Mouse (Mus musculus) G1E (cell line): ENCODE results near the gene BC005537. TPM values are rescaled to one million over a fixed set of nuclear protein-coding genes. Genes with fewer than 3 reads are reported as not detected.

Experiments
- ATAC-seq: 2 replicates; pipeline ENCODE4 v1.8.0; 2016; ENCODE audit warnings: mild to moderate bottlenecking; ENCODE audit not compliant: insufficient number of reproducible peaks, poor library complexity, low FRiP score, severe bottlenecking; ENCODE audit errors: extremely low read depth
- DNase-seq: peaks from one replicate; pipeline ENCODE4 v3.0.0; 2012; ENCODE audit warnings: low spot score
- H3K27me3 ChIP-seq: 2 replicates; pipeline ENCODE4 v1.6.1; 2012; ENCODE audit warnings: mild to moderate bottlenecking, low read length, inconsistent platforms; ENCODE audit not compliant: insufficient read depth
- H3K36me3 ChIP-seq: replicated peaks from 2 replicates; pipeline ENCODE3; 2012; ENCODE audit warnings: mild to moderate bottlenecking, inconsistent platforms
- H3K4me1 ChIP-seq: 2 replicates; pipeline ENCODE4 v1.6.1; 2012; ENCODE audit warnings: low read depth, low read length, inconsistent platforms, mixed read lengths; ENCODE audit not compliant: insufficient read depth
- H3K4me3 ChIP-seq: 2 replicates; pipeline ENCODE4 v1.5.1; 2012; ENCODE audit warnings: low read depth, mild to moderate bottlenecking, inconsistent platforms, low read length, moderate library complexity, mixed read lengths
- H3K9me3 ChIP-seq: replicated peaks from 2 replicates; pipeline ENCODE4 v1.6.1; 2012; ENCODE audit warnings: inconsistent platforms
- CTCF ChIP-seq: IDR thresholded peaks from 2 replicates; pipeline ENCODE4 v1.5.1; 2012; ENCODE audit warnings: low read depth, low read length, inconsistent platforms, mixed read lengths
- GATA1 ChIP-seq: IDR thresholded peaks from 2 replicates; pipeline ENCODE4 v1.6.1; 2012; ENCODE audit warnings: borderline replicate concordance, low read length, inconsistent platforms, mixed read lengths
- GATA2 ChIP-seq: IDR thresholded peaks from 2 replicates; pipeline ENCODE4 v1.6.1; 2012; ENCODE audit warnings: low read depth, low read length, inconsistent platforms, borderline replicate concordance
- POLR2AphosphoS5 ChIP-seq: IDR thresholded peaks from 2 replicates; pipeline ENCODE4 v1.6.1; 2012; ENCODE audit warnings: low read depth, low read length, inconsistent platforms; ENCODE audit not compliant: insufficient replicate concordance
- TAL1 ChIP-seq: conservative IDR thresholded peaks from 2 replicates; pipeline ENCODE4 v1.6.1; 2012; ENCODE audit warnings: low read depth, low read length, inconsistent platforms, mixed read lengths
- polyA plus RNA-seq: library from polyadenylated mRNA; stranded (reverse); fragments of >175 nt; gene quantifications from 2 replicates; pipeline ENCODE4 v1.2.3, GENCODE M21; 2012
- total RNA-seq, 2 experiments: library from RNA; stranded (forward) in 1 of 2; stranded (reverse) in 1 of 2; fragments of 200-1000 nt in 1 of 2; fragments of >200 nt in 1 of 2; fragmentation: Nextera tagmentation in 1 of 2; gene quantifications; 2 replicates each; pipeline ENCODE4 v1.2.3; 2014 to 2017

BC005537 gene
- total and polyA plus RNA-seq, 3 experiments = 51.4 to 121 (median 61.7) TPM

DNA sequence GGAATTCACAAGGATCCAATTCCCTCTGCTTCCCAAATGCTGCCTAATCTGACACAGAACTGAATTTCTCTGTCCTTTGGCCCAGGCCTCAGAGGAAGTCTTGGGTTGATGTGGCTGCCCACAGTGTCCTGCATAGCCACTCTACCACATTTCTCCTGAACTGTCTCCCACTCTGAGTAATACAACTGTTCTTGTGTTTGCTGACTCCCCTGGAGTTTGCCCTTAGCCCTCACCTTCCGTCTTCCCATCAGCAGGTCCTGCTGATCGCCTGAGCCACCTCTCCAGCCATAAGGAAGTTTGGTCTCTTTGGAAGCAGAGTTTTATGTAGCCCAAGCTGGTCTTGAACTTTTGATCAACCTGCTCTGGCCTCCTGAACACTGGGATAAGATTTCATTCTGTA is 50.5 kb downstream of the BC005537 start:
- Histone ChIP-seq H3K4me1 (no peaks in the 10 kb centered on the region), H3K4me3 (no peak overlapping the region), H3K9me3 (no peaks in the 10 kb centered on the region), H3K27me3 (peaks cover 34% of the 10 kb centered on the region), H3K36me3 (no peaks in the 10 kb centered on the region)
- DNase-seq = no peak
- no peak for ATAC-seq
- TF ChIP-seq GATA1 (no peak), GATA2 (no peak), CTCF (no peak), POLR2AphosphoS5 (no peak), TAL1 (no peak)

- H3K36me3 ChIP-seq = no peaks in the 10 kb centered on the region
- no peaks in the 10 kb centered on the region for H3K9me3 ChIP-seq
- no peak for TF ChIP-seq GATA1
- no peak for TF ChIP-seq CTCF
- TF ChIP-seq POLR2AphosphoS5 = no peak
- TF ChIP-seq TAL1 = no peak
- no peak for TF ChIP-seq GATA2
- no peaks in the 10 kb centered on the region for H3K4me1 ChIP-seq
- DNase-seq (no peak), ATAC-seq (no peak)
- no peak overlapping the region for H3K4me3 ChIP-seq
- peaks cover 39% of the 10 kb centered on the region for H3K27me3 ChIP-seq
These were observed 51.1 kb downstream of the BC005537 start for GRCm38 (mm10) chr13:24852570-24852969.

DNA sequence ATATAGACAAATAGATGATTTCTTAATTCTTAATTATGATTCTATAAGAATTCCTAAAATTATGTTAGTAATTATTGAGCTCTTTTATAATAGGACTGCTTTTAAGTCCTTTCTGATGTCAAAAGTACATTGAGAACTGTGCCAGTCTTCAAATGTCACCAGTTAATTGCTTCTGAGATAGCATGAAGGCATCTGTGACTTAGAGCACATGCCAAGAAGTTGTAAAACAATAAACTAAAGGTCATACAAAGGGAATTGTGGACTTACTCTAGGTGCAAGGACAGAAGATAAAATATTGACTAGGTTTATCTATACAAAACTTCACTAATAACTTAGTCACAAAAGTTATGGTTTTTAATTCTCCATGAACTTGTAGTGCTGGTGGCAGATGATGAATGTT is 57.7 kb downstream of the BC005537 start:
- Histone ChIP-seq H3K36me3 (no peaks in the 10 kb centered on the region), H3K9me3 (no peaks in the 10 kb centered on the region), H3K4me1 (peaks cover 3% of the 10 kb centered on the region), H3K27me3 (peaks cover 44% of the 10 kb centered on the region), H3K4me3 (no peak overlapping the region)
- TF ChIP-seq TAL1 = no peak
- no peak for TF ChIP-seq POLR2AphosphoS5
- TF ChIP-seq GATA2 = no peak
- no peak for TF ChIP-seq GATA1
- TF ChIP-seq CTCF = no peak
- ATAC-seq (no peak), DNase-seq (no peak)

DNA sequence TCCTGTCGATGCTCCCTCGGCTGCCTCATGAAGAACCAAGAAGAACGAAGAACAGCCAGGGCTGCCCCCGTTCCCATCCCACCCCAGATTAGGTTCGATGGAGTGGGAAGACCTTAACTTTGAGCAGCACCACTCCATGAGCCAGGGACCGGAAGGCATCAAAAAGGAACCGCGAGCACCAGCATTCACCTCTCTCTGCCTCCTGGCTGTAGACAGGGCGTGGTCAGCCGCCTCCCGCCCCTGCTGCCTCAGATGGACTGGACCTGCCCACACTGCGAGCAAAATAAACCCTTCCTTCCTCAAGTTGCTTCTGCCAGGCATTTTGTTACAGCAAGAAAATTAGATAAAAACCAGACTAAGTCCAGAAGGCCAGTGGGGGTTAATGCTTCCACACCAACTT is 59.6 kb downstream of the BC005537 start:
- Histone ChIP-seq H3K4me1 (peaks cover 3% of the 10 kb centered on the region), H3K36me3 (no peaks in the 10 kb centered on the region), H3K27me3 (peaks cover 47% of the 10 kb centered on the region), H3K4me3 (no peak overlapping the region), H3K9me3 (no peaks in the 10 kb centered on the region)
- no peak for ATAC-seq
- TF ChIP-seq GATA2 (no peak), TAL1 (no peak), GATA1 (no peak), POLR2AphosphoS5 (no peak), CTCF (no peak)
- DNase-seq = no peak

- Histone ChIP-seq H3K9me3 (no peaks in the 10 kb centered on the region), H3K27me3 (peaks cover 41% of the 10 kb centered on the region), H3K36me3 (no peaks in the 10 kb centered on the region), H3K4me1 (peaks cover 10% of the 10 kb centered on the region), H3K4me3 (no peak overlapping the region)
- ATAC-seq = no peak
- DNase-seq = no peak
- TF ChIP-seq GATA2 (no peak), POLR2AphosphoS5 (no peak), GATA1 (no peak), TAL1 (no peak)
These were observed 60.6 kb downstream of the BC005537 start for GRCm38 (mm10) chr13:24862021-24862420.

GRCm38 (mm10) chr13:24862520-24862919 is 61.1 kb downstream of the BC005537 start:
- ATAC-seq (no peak), DNase-seq (peak; percentile 14)
- H3K4me1 ChIP-seq = peaks cover 11% of the 10 kb centered on the region
- H3K27me3 ChIP-seq = peaks cover 37% of the 10 kb centered on the region
- no peaks in the 10 kb centered on the region for H3K36me3 ChIP-seq
- TF ChIP-seq CTCF = no peak
- no peaks in the 10 kb centered on the region for H3K9me3 ChIP-seq
- H3K4me3 ChIP-seq = no peak overlapping the region

Other genes with a start within 250 kb of the BC005537 start
- gene Ripor2, start 219.5 kb upstream of the BC005537 start, total RNA-seq (2014; fragmentation: Nextera tagmentation) = not detected in 2 replicates
- gene Ripor2, start 219.5 kb upstream of the BC005537 start, total RNA-seq (2017) = 0.27 and 0.35 TPM in 2 replicates
- 0.09 TPM in 1 of 2 replicates, not detected in the other for gene Ripor2, start 219.5 kb upstream of the BC005537 start, polyA plus RNA-seq
- not detected in 2 replicates for gene Armh2, start 60.4 kb upstream of the BC005537 start, total RNA-seq (2014; fragmentation: Nextera tagmentation)
- gene Armh2, start 60.4 kb upstream of the BC005537 start, total RNA-seq (2017) = 0.22 and 0.23 TPM in 2 replicates
- not detected in 2 replicates for gene Armh2, start 60.4 kb upstream of the BC005537 start, polyA plus RNA-seq
- 51.1 and 57.2 TPM in 2 replicates for gene Gmnn, start 39.7 kb upstream of the BC005537 start, total RNA-seq (2014; fragmentation: Nextera tagmentation)
- gene Gmnn, start 39.7 kb upstream of the BC005537 start, total RNA-seq (2017) = 277 and 295 TPM in 2 replicates
- 9.7 and 18.8 TPM in 2 replicates for gene Gmnn, start 39.7 kb upstream of the BC005537 start, polyA plus RNA-seq
- gene Acot13, start 29.9 kb downstream of the BC005537 start, total RNA-seq (2014; fragmentation: Nextera tagmentation) = 134 TPM in 2 replicates
- gene Acot13, start 29.9 kb downstream of the BC005537 start, total RNA-seq (2017) = 105 and 110 TPM in 2 replicates
- gene Acot13, start 29.9 kb downstream of the BC005537 start, polyA plus RNA-seq = 59.2 and 59.6 TPM in 2 replicates
- 84.6 and 95.5 TPM in 2 replicates for gene Tdp2, start 30.0 kb downstream of the BC005537 start, total RNA-seq (2014; fragmentation: Nextera tagmentation)
- gene Tdp2, start 30.0 kb downstream of the BC005537 start, total RNA-seq (2017) = 88.5 and 89.3 TPM in 2 replicates
- gene Tdp2, start 30.0 kb downstream of the BC005537 start, polyA plus RNA-seq = 49.6 and 77.6 TPM in 2 replicates
- gene D130043K22Rik, start 43.5 kb downstream of the BC005537 start, total RNA-seq (2014; fragmentation: Nextera tagmentation) = 0.19 TPM in 1 of 2 replicates, not detected in the other
- gene D130043K22Rik, start 43.5 kb downstream of the BC005537 start, total RNA-seq (2017) = under 0.01 and 0.55 TPM in 2 replicates
- gene D130043K22Rik, start 43.5 kb downstream of the BC005537 start, polyA plus RNA-seq = not detected in 2 replicates
- not detected in 2 replicates for gene Aldh5a1, start 136.0 kb downstream of the BC005537 start, total RNA-seq (2014; fragmentation: Nextera tagmentation)
- 0.05 and 0.06 TPM in 2 replicates for gene Aldh5a1, start 136.0 kb downstream of the BC005537 start, total RNA-seq (2017)
- gene Aldh5a1, start 136.0 kb downstream of the BC005537 start, polyA plus RNA-seq = not detected in 2 replicates
- not detected in 2 replicates for gene Gpld1, start 141.5 kb downstream of the BC005537 start, total RNA-seq (2014; fragmentation: Nextera tagmentation)
- gene Gpld1, start 141.5 kb downstream of the BC005537 start, total RNA-seq (2017) = 0.22 and 0.23 TPM in 2 replicates
- gene Gpld1, start 141.5 kb downstream of the BC005537 start, polyA plus RNA-seq = 0.01 and 0.02 TPM in 2 replicates
- 47.7 and 58.4 TPM in 2 replicates for gene Mrs2, start 218.7 kb downstream of the BC005537 start, total RNA-seq (2014; fragmentation: Nextera tagmentation)
- gene Mrs2, start 218.7 kb downstream of the BC005537 start, total RNA-seq (2017) = 17.9 and 21.6 TPM in 2 replicates
- 6.1 and 7.2 TPM in 2 replicates for gene Mrs2, start 218.7 kb downstream of the BC005537 start, polyA plus RNA-seq